Mouse (Mus musculus) megakaryocyte, adult 5-6 weeks (primary cell): ENCODE measurements around the gene Ccn2. TPM values are rescaled to one million over a fixed set of nuclear protein-coding genes. Genes with fewer than 3 reads are reported as not detected.
A peak's percentile ranks its signal among the peaks of the same experiment; 100 is the strongest.

Experiments
- ATAC-seq: 2 replicates; pipeline ENCODE4 v1.8.0; 2016; ENCODE audit warnings: mild to moderate bottlenecking, inconsistent platforms; ENCODE audit not compliant: poor library complexity, severe bottlenecking
- total RNA-seq, 2 experiments: library from RNA; stranded (forward) in 1 of 2; stranded (reverse) in 1 of 2; fragments of 153-499, 151-499 nt in 1 of 2; fragments of 221-1000, 200-1000 nt in 1 of 2; gene quantifications; 2 replicates each; pipeline versions ENCODE4 v1.2.3 to v1.2.4; 2015 to 2017

Ccn2 gene
- total RNA-seq, 2 experiments from 2014 or later = 0.36 TPM; not detected in 1

GRCm38 (mm10) chr10:24640186-24640875 is 45.1 kb downstream of the Ccn2 start:
- ATAC-seq = peak; percentile 38

DNA sequence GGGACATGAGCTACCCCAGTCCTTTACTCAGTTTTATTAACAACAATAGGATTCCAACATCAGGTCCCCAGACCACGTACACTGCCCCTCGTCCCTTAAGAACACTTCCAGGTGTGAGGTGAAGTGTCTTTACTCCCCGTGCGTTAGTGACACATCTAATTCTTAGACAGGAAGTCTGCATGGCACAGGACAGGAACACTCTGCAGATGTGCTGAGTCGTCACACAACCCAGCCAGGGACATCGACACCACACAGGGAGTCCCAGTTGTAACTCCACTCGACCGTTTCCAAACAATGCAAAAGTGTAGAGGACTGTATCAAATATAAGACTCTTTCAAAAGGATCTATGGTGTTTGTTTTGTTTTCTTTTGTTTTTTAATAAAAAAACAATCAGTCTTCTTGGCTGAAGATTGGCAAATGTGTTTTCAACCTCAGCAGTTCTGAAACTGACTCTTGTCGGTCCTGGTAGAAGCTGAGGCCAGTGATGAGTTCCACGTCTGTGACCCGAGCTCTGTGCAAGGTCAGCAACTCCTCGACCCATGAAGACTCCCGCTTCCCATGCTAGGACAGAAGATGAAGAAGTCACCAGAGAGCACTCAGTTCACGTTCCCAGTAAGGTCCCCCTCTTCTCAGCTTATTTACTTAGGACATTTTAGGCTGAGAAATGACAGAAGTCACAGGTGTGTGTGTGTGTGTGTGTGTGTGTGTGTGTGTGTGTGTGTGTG is 46.3 kb downstream of the Ccn2 start:
- no peak for ATAC-seq

DNA sequence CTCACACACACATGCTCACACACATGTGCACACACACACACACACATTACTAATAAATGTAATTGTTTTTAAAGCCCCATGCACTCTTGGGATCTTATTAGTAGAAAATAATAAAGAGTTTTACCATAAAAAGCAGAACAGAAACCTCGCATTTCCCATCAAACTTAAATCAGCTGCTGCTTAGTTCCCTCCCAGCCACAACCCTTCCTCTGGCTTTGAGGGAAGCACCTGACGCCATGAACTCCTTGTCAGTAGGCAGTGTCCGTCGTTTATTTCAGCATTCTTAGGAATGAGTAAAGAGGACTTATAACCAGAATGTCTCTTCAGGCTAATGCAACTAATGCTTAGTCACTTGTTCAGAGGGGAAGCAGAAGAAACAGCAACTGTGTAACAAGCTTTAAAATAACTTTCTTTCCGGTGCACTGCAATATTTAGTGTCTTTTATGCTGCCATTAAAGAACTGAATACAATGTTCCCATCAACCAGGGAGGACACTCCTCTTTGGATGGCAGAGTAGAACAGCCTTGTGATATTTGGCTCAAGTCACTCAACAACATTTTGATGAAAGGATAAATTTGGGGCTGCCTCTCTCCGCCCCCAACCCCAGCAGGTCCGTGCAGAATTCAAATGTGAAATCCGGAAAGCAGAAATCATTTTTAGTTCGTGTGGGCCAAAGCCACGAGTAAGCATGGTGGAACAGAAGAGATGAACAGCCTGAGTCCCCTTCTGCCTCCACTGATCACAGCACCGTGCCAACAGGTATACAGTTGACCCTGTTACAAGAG is 47.7 kb downstream of the Ccn2 start:
- peak; percentile 83 for ATAC-seq

DNA sequence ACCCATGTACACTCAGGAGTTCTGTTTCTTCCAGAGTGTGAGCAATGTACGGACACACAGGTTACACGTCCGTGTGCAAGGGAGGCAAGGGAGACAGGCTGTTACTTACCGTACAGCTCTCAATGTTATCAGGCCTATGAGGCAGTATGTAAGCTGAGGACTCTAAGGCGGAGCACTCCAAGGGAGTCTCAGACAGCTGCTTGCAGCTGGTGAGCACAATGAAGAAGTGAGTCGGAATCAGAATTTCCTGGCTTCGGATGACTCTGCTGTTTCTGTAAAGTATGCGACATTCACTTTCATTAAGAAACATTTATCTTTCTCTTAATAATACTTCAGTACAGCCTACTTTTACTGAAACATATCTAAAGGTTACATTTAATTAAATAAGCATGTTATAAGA is 49.9 kb downstream of the Ccn2 start:
- ATAC-seq = no peak

Other genes with a start within 250 kb of the Ccn2 start
- 0.64 and 0.83 TPM in 2 replicates for gene Enpp1, start 116.7 kb downstream of the Ccn2 start, total RNA-seq (2015)
- 0.26 and 1.2 TPM in 2 replicates for gene Enpp1, start 116.7 kb downstream of the Ccn2 start, total RNA-seq (2017)
- 0.14 TPM in 1 of 2 replicates, not detected in the other for gene Enpp3, start 247.4 kb downstream of the Ccn2 start, total RNA-seq (2015)
- 0.20 TPM in 1 of 2 replicates, not detected in the other for gene Enpp3, start 247.4 kb downstream of the Ccn2 start, total RNA-seq (2017)